Mouse (Mus musculus) intestine, postnatal 0 days (tissue): ENCODE data around the gene Zscan4b. TPM values are rescaled to one million over a fixed set of nuclear protein-coding genes. Genes with fewer than 3 reads are reported as not detected.
"Not testable (repeated sequence)": the region's sequence is repeated elsewhere in the genome, so short reads cannot be mapped to it uniquely, and the experiment has no call there.

Source experiments
- ATAC-seq: fragments of 200-750 bp; cut with Nextera tagmentation; 2 replicates; pipeline ENCODE4 v1.8.0; 2017; ENCODE audit warnings: mild to moderate bottlenecking, moderate TSS enrichment, moderate library complexity
- H3K27ac ChIP-seq: fragments of 300-500 bp; sonication (generic); 2 replicates; pipeline ENCODE4 v1.5.1; 2014; ENCODE audit warnings: mild to moderate bottlenecking, low read depth, low read length, moderate library complexity
- H3K27me3 ChIP-seq: fragments of 300-500 bp; sonication (generic); replicated peaks from 2 replicates; pipeline ENCODE4 v1.6.1; 2014; ENCODE audit warnings: low read length, mixed read lengths; ENCODE audit not compliant: control insufficient read depth, insufficient read depth
- H3K36me3 ChIP-seq: fragments of 300-500 bp; sonication (generic); 2 replicates; pipeline ENCODE4 v1.6.1; 2014; ENCODE audit warnings: mild to moderate bottlenecking, moderate library complexity; ENCODE audit not compliant: control insufficient read depth, insufficient read depth
- H3K4me1 ChIP-seq: fragments of 300-500 bp; sonication (generic); replicated peaks from 2 replicates; pipeline ENCODE4 v1.6.1; 2014; ENCODE audit warnings: antibody characterized with exemption, low read length, mixed read lengths; ENCODE audit not compliant: control insufficient read depth, insufficient read depth
- H3K4me2 ChIP-seq: fragments of 300-500 bp; sonication (generic); replicated peaks from 2 replicates; pipeline ENCODE4 v1.6.1; 2014; ENCODE audit warnings: low read depth, mild to moderate bottlenecking, moderate library complexity
- H3K4me3 ChIP-seq: fragments of 300-500 bp; sonication (generic); 2 replicates; pipeline ENCODE4 v1.5.1; 2014; ENCODE audit warnings: low read depth, low read length
- H3K9ac ChIP-seq: fragments of 300-500 bp; sonication (generic); 2 replicates; pipeline ENCODE4 v1.6.1; 2014; ENCODE audit warnings: mild to moderate bottlenecking, low read depth, low read length
- H3K9me3 ChIP-seq: fragments of 300-500 bp; sonication (generic); 2 replicates; pipeline ENCODE4 v1.6.1; 2016; ENCODE audit warnings: mixed run types; ENCODE audit not compliant: control insufficient read depth
- WGBS: fragments of 180-500 bp; shearing (Covaris S2); extraction: QIAGEN DNeasy Blood & Tissue Kit; methylation state at CpG from one replicate; pipeline ENCODE4 v1.1.7; 2014; 5-methylcytosine and 5-hydroxymethylcytosine counted together
- polyA plus RNA-seq: library from polyadenylated mRNA; unstranded; fragments of >200 nt; fragmentation: Nextera tagmentation; extraction: Ambion mirVana; gene quantifications from 2 replicates; pipeline ENCODE4 v1.2.1, GENCODE M21; 2015

Zscan4b gene
- polyA plus RNA-seq = not detected in 2 replicates

- ATAC-seq, H3K9me3 ChIP-seq, H3K36me3 ChIP-seq, H3K4me1 ChIP-seq, H3K27me3 ChIP-seq, H3K27ac ChIP-seq, H3K4me2 ChIP-seq, H3K4me3 ChIP-seq, H3K9ac ChIP-seq: not testable (repeated sequence)
- WGBS = 95% methylated on average over 1 of the region's 1 CpGs
These were observed at the start of gene Zscan4b for GRCm38 (mm10) chr7:10904950-10905349. Gene Zscan4b (minus strand): TSS chr7:10905050.

Other genes starting within 250 kb of the Zscan4b start
- not detected in 2 replicates for gene Nlrp4b, start 217.3 kb downstream of the Zscan4b start, polyA plus RNA-seq
- not detected in 2 replicates for gene Vmn1r71, start 150.7 kb downstream of the Zscan4b start, polyA plus RNA-seq
- not detected in 2 replicates for gene Zscan4c, start 100.7 kb upstream of the Zscan4b start, polyA plus RNA-seq
- gene Zscan4-ps1, start 164.6 kb upstream of the Zscan4b start, polyA plus RNA-seq = not detected in 2 replicates